Mouse (Mus musculus): ENCODE results near the gene Cpxm1. TPM values are rescaled to one million over a fixed set of nuclear protein-coding genes. Genes with fewer than 3 reads are reported as not detected.
A peak's percentile ranks its signal among the peaks of the same experiment; 100 is the strongest.

Gene Cpxm1
- polyA plus RNA-seq, 1 experiment from 2014 or later: 0.82 TPM

- H3K27me3 ChIP-seq: no peaks in the 10 kb centered on the region
- DNase-seq (ENCODE audit: low read depth, low spot score) (peak; percentile 39), ATAC-seq (peak; percentile 90)
- ChIA-PET CTCF (interaction anchor here (0.7 to 2.9 kb wide), 6 partner anchors 9 to 67 kb away, joined by 3 to 16 read pairs (median 4); no protein-coding TSS in a partner anchor), POLR2A (interaction anchor here (0.5 to 1.5 kb wide), 2 partner anchors 9 to 12 kb away, joined by 3 to 4 read pairs; no protein-coding TSS in a partner anchor)
- TF ChIP-seq CTCF (IDR thresholded peaks at IDR 0.05): no peak
- in situ Hi-C loops (cut with MboI; ENCODE audit: low pct_unique_long_range_greater_than_20kb): no loop called here
Observed at GRCm38 (mm10) chr2:130424126-130424853, 26.9 kb upstream of the Cpxm1 start, which contains the start of the genes Vps16 and Pced1a. Gene Vps16 (plus strand): TSS chr2:130424339. Gene Pced1a (minus strand): TSS chr2:130424701.

GRCm38 (mm10) chr2:130423397-130424125 is 26.2 kb upstream of the Cpxm1 start:
- in situ Hi-C loops (cut with MboI; ENCODE audit: low pct_unique_long_range_greater_than_20kb): no loop called here
- POLR2A ChIA-PET: interaction anchor here (0.6 to 1.5 kb wide), 2 partner anchors 10 to 1668 kb away, joined by 4 to 7 read pairs; no protein-coding TSS in a partner anchor
- peak; percentile 40 for ATAC-seq
- no peak for TF ChIP-seq CTCF (IDR thresholded peaks at IDR 0.05)
- H3K27me3 ChIP-seq: no peaks in the 10 kb centered on the region
- DNase-seq (ENCODE audit: low read depth, low spot score): peak; percentile 20
- CTCF ChIA-PET: interaction anchor here (0.7 to 2.9 kb wide), 5 partner anchors 10 to 34 kb away, joined by 3 to 16 read pairs (median 3); no protein-coding TSS in a partner anchor

- ChIA-PET CTCF (interaction anchor here (1.4 to 2.9 kb wide), 4 partner anchors 9 to 14 kb away, joined by 3 to 16 read pairs (median 6); no protein-coding TSS in a partner anchor), POLR2A (no interaction called here)
- in situ Hi-C loops (cut with MboI; ENCODE audit: low pct_unique_long_range_greater_than_20kb): no loop called here
- DNase-seq (ENCODE audit: low read depth, low spot score) (no peak), ATAC-seq (no peak)
- H3K27me3 ChIP-seq: no peaks in the 10 kb centered on the region
- no peak for TF ChIP-seq CTCF (IDR thresholded peaks at IDR 0.05)
Observed at GRCm38 (mm10) chr2:130421781-130422620, 24.6 kb upstream of the Cpxm1 start.

GRCm38 (mm10) chr2:130414094-130414856 is 16.9 kb upstream of the Cpxm1 start:
- no peak for ATAC-seq
- TF ChIP-seq CTCF (IDR thresholded peaks at IDR 0.05): no peak
- in situ Hi-C loops (cut with MboI; ENCODE audit: low pct_unique_long_range_greater_than_20kb): no loop called here
- POLR2A ChIA-PET: no interaction called here
- CTCF ChIA-PET: interaction anchor here (1.1 to 3.0 kb wide), 3 partner anchors 9 to 25 kb away, joined by 3 to 22 read pairs (median 16); partner anchors contain the start of genes Pced1a and Vps16
- H3K27me3 ChIP-seq: no peaks in the 10 kb centered on the region
- DNase-seq (ENCODE audit: low read depth, low spot score): no peak

GRCm38 (mm10) chr2:130412775-130413174 is 15.4 kb upstream of the Cpxm1 start:
- no peak for ATAC-seq
- TF ChIP-seq CTCF (IDR thresholded peaks at IDR 0.05): no peak
- POLR2A ChIA-PET: no interaction called here

DNA sequence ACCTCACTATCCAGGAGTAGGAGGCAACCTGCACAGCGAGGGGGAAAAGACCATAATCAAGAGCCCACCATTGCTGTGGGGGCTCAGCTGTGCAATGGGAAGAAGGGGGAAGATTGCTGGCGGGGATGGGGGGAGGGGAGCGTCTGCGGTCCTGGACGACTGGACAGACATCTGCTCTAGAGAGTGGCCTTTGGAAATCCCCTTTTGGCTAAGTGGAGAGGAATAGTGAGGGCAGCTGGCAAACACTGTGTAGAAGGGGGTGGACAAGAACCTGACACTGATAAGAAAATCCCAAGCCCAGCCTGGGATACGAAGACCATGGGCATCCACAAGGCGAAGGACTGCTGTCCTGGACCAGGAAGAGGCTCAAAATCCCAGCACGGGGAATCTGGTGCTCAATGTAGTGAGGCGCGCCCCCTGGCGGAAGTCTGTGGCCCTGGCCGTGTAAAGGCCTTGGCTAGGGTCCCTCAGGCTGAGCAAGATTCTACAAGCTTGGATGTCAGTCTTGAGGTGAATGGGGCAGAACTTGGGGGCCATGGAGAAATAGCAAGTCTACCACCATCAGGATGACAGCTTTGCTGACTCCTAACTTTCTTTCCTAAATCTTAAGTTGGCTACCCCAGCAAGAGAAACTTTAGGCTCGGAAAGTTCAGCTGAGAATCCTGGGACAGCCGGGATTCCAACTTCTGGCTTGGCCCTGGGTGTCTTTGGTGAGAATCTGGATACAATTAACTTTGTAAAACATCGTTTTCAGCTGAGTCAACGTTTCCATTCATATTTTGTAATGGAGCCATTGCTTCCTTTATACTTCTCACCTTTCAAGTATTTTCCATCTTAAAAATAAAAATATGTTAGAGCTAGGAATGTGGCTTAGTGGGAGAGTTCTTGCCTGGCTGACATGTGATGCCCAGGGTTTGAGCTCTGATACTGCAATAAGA is 14.5 kb upstream of the Cpxm1 start:
- in situ Hi-C loops (cut with MboI; ENCODE audit: low pct_unique_long_range_greater_than_20kb): no loop called here
- ChIA-PET POLR2A (interaction anchor here (0.6 kb wide), 1 partner anchor 87 kb away, joined by 4 read pairs; no protein-coding TSS in a partner anchor), CTCF (interaction anchor here (0.6 to 3.0 kb wide), 16 partner anchors 9 to 130 kb away, joined by 3 to 22 read pairs (median 4); partner anchors contain the start of genes Pced1a and Vps16)
- peak; percentile 87 for ATAC-seq
- no peaks in the 10 kb centered on the region for H3K27me3 ChIP-seq
- peak; percentile 25 for DNase-seq (ENCODE audit: low read depth, low spot score)
- peak; percentile 96 for TF ChIP-seq CTCF (IDR thresholded peaks at IDR 0.05)

More at GRCm38 (mm10) chr2:130412775-130413174, 15.4 kb upstream of the Cpxm1 start:
- in situ Hi-C loops (cut with MboI; ENCODE audit: low pct_unique_long_range_greater_than_20kb): no loop called here
- H3K27me3 ChIP-seq: no peaks in the 10 kb centered on the region
- CTCF ChIA-PET: interaction anchor here (0.8 to 3.0 kb wide), 12 partner anchors 8 to 130 kb away, joined by 3 to 22 read pairs (median 4); partner anchors contain the start of genes Pced1a and Vps16
- DNase-seq (ENCODE audit: low read depth, low spot score): no peak

DNA sequence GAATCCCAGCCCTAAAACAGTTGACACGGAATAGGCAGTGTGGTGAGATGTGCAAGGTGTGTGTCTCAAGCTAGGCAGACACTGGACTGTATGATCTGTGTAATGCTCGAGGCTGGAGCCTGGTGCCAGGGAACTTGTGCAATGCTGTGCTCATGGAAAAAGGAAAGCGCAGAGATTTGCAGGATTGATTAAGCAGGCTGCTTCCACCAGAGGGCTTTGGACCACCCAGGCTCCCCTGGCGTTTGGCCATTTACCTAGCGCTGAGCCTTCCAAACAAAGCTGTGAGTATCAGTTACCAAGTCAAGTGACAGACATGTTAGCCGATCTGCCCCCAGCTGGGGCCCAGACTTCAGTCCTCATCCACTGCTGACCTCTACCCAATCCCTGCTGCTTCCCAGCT is 10.8 kb upstream of the Cpxm1 start:
- ChIA-PET POLR2A (no interaction called here), CTCF (interaction anchor here (1.2 to 1.8 kb wide), 4 partner anchors 8 to 117 kb away, joined by 5 to 6 read pairs (median 6); no protein-coding TSS in a partner anchor)
- in situ Hi-C loops (cut with MboI; ENCODE audit: low pct_unique_long_range_greater_than_20kb): loop anchor here (5.0 kb wide), 1 partner anchor 116 kb away; no protein-coding TSS in a partner anchor
- no peaks in the 10 kb centered on the region for H3K27me3 ChIP-seq
- no peak for TF ChIP-seq CTCF (IDR thresholded peaks at IDR 0.05)
- ATAC-seq (no peak), DNase-seq (ENCODE audit: low read depth, low spot score) (no peak)

DNA sequence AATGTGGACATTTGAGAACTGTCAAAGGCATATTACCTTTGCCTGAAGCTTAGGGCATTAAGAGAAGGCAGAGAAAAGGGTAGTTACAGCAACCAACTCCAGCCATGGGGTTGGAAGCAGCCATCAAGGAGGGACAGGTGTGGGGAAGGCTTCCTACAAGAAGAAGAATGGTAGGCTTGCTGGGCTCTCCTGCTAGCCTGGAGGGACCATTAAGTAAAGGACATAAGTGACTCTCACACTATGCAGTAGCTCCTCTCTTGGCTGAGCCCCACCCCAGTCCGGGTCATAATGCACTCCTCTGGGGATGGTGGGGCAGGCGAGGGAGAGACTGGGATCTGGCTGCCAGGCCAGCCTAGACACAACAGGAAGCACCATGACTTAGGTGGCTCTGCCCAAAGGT is 8.8 kb upstream of the Cpxm1 start, which contains the start of gene Tmem239:
TSS of gene Tmem239 (plus strand) at position 301 of the 400 bp plus-strand sequence.
- no peak for TF ChIP-seq CTCF (IDR thresholded peaks at IDR 0.05)
- ChIA-PET CTCF (interaction anchor here (1.4 kb wide), 1 partner anchor 18 kb away, joined by 6 read pairs; no protein-coding TSS in a partner anchor), POLR2A (no interaction called here)
- DNase-seq (ENCODE audit: low read depth, low spot score): no peak
- no peak for ATAC-seq
- H3K27me3 ChIP-seq: no peaks in the 10 kb centered on the region
- in situ Hi-C loops (cut with MboI; ENCODE audit: low pct_unique_long_range_greater_than_20kb): loop anchor here (5.0 kb wide), 1 partner anchor 114 kb away; no protein-coding TSS in a partner anchor

Data from Patski (cell line).